Mouse (Mus musculus): ENCODE results near the gene Elk1. TPM values are rescaled to one million over a fixed set of nuclear protein-coding genes. Genes with fewer than 3 reads are reported as not detected.

Elk1 gene
- polyA plus RNA-seq, 1 experiment from 2014 or later: 15.3 TPM

DNA sequence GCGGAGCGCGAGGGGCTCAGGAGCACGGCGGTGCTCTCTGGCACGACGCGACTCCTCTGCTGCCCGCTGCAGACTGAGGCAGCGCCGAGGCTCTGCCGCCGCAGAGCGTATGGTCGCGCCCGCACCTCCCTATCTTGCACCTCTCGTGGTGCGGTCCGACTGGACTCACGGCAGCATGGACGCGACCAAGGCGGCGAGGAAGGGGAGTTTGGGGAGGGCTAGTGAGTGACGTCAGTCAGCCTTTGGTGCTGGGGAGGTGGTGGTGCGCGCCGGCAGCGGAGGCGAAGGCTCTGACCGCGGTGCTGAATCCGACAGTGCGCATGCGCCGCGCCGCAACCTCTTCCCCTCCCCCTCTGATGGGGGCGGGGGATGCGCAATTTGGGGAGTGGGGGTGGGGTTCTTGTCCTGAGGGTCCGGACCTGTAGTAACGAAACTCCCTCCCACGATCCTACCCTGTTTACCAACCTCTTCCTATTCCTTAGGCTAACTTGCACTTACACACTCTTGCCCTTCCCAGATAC is 29.5 kb downstream of the Elk1 start, which contains the start of gene Syn1:
Syn1 (minus strand) TSS at position 161 of the 521 bp plus-strand sequence.
- Histone ChIP-seq H3K4me2 (replicated peaks) (peak within 1 kb of the TSS; percentile 84), H3K4me3 (replicated peaks) (peak within 1 kb of the TSS; percentile 44), H3K27me3 (0 out of 2 replicates have a peak, but pooled peaks cover 8% of the 10 kb centered on the region), H3K9me3 (replicated peaks) (no peaks in the 10 kb centered on the region), H3K27ac (replicated peaks) (no peak within 1 kb of the TSS), H3K4me1 (peaks cover 6% of the 10 kb centered on the region; the same call in 1 of the 2 replicates), H3K9ac (no peak within 1 kb of the TSS), H3K36me3 (no peaks in the 10 kb centered on the region)
- 11% methylated on average over 41 of the region's 44 CpGs for WGBS
- ATAC-seq (ENCODE audit: insufficient number of reproducible peaks, low FRiP score, low TSS enrichment, low read depth): peak; percentile 91

DNA sequence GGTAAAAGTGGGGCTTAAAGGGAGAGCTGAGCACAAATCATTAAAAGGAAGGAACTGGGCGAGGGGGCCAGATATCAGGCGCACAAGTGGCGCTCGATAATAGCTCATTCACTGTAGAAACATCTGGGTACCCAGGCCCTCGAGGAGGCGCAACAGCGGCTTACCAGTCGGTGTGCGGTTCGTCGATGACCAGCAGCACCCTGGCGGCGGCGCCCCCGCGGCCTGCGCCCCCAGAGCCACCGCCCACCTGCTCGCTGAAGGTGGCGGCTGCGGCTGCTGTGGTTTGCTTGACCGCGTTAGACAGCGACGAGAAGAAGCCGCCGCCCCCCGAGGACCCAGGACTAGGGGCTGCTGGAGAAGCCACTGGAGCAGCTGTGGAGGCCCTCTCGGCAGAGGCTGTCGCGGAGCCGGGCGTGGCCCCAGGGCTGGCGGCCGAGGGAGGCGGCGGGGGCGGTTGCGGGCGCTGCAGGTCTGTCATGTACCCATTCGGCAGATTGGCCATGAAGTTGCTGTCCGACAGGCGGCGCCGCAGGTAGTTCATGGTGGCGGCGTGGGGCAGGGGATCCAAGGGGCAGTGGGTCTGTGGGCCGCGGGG is 30.1 kb downstream of the Elk1 start:
- Histone ChIP-seq H3K9ac (no peak overlapping the region), H3K27me3 (0 out of 2 replicates have a peak, but pooled peaks cover 8% of the 10 kb centered on the region), H3K9me3 (replicated peaks) (no peaks in the 10 kb centered on the region), H3K36me3 (no peaks in the 10 kb centered on the region), H3K4me2 (replicated peaks) (peak overlapping the region; percentile 84), H3K27ac (replicated peaks) (no peak overlapping the region), H3K4me3 (replicated peaks) (peak overlapping the region; percentile 44), H3K4me1 (peaks cover 6% of the 10 kb centered on the region; the same call in 1 of the 2 replicates)
- 0 out of 2 replicates have a peak, but pooled peaks have one; percentile 19 for ATAC-seq (ENCODE audit: insufficient number of reproducible peaks, low FRiP score, low TSS enrichment, low read depth)
- 12% methylated on average over 46 of the region's 49 CpGs for WGBS

DNA sequence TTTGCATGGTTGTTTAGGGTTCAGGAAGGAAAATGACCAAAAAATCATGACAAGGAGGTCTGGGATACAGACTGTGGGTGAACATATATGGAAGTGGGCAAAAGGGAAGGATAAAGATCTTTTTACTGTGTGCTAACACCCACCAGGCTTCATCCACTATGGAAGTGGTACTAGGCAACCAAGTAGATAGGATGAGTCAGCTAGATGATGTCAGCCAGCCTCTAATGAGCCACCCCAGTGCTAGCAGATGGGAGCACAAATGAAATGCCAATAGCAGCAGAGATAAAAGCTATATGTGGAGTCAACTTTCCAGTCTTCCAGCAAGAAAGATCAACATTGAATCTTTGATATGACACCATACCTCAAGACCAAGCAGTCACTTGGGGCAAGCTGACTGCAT is 35.3 kb downstream of the Elk1 start:
- H3K27ac ChIP-seq (replicated peaks): no peak overlapping the region
- no peak overlapping the region for H3K4me2 ChIP-seq (replicated peaks)
- H3K27me3 ChIP-seq: 0 out of 2 replicates have a peak, but pooled peaks cover 7% of the 10 kb centered on the region
- H3K36me3 ChIP-seq: no peaks in the 10 kb centered on the region
- ATAC-seq (ENCODE audit: insufficient number of reproducible peaks, low FRiP score, low TSS enrichment, low read depth): no peak
- H3K4me3 ChIP-seq (replicated peaks): no peak overlapping the region
- H3K4me1 ChIP-seq: 0 out of 2 replicates have a peak, but pooled peaks cover under 1% of the 10 kb centered on the region
- no peak overlapping the region for H3K9ac ChIP-seq
- H3K9me3 ChIP-seq (replicated peaks): no peaks in the 10 kb centered on the region

DNA sequence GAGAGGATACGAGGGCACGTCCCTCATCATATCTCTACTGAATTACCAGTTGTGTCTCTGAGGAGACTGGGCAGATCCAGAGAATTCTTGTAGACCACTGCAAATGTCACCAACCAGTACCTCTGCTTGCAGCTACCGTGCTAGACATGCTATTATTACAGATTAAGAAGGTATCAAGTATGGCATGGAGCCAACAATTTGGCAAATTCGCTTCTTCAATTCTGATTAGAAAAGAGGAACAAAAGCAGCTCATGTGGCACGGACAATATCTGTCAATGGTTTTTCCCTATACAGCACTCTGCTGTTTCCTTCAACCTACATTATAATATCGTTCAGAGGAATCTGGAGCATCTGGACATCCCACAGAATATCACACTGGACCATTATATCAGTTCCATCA is 36.7 kb downstream of the Elk1 start:
- Histone ChIP-seq H3K36me3 (no peaks in the 10 kb centered on the region), H3K4me1 (no peaks in the 10 kb centered on the region), H3K27ac (replicated peaks) (no peak overlapping the region), H3K4me3 (replicated peaks) (no peak overlapping the region), H3K9me3 (replicated peaks) (no peaks in the 10 kb centered on the region), H3K9ac (no peak overlapping the region), H3K4me2 (replicated peaks) (no peak overlapping the region), H3K27me3 (no peaks in the 10 kb centered on the region)
- ATAC-seq (ENCODE audit: insufficient number of reproducible peaks, low FRiP score, low TSS enrichment, low read depth): no peak
- 81% methylated on average over 6 of the region's 6 CpGs for WGBS

DNA sequence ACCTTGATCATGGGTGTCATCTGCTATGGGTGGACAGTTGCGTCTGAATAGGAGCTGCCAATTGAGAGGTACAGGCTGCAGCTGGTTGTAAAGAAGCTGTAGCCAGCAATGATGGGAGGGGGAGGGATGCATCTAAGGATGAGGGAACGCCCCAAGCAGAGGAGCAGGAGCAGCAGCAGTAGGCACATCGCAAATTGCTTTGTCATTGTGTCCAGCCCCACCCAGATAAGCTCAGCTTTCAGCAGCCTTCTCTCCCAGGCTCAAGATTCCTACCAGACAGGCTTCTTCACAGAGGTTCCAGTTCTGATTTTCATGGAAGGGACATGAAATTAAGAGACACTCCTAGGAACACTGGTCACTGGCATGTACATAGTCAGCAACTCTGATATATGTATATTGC is 40.3 kb downstream of the Elk1 start:
- no peak overlapping the region for H3K4me2 ChIP-seq (replicated peaks)
- no peak for ATAC-seq (ENCODE audit: insufficient number of reproducible peaks, low FRiP score, low TSS enrichment, low read depth)
- no peaks in the 10 kb centered on the region for H3K4me1 ChIP-seq
- H3K4me3 ChIP-seq (replicated peaks): no peak overlapping the region
- no peaks in the 10 kb centered on the region for H3K9me3 ChIP-seq (replicated peaks)
- no peak overlapping the region for H3K9ac ChIP-seq
- H3K27ac ChIP-seq (replicated peaks): no peak overlapping the region
- H3K36me3 ChIP-seq: no peaks in the 10 kb centered on the region
- WGBS: 41% methylated on average over 3 of the region's 3 CpGs
- H3K27me3 ChIP-seq: no peaks in the 10 kb centered on the region

Other genes with a start within 250 kb of the Elk1 start
- 48.6 and 55.7 TPM in 2 replicates for gene Usp11, start 246.7 kb downstream of the Elk1 start, polyA plus RNA-seq (2015; fragmentation: Nextera tagmentation; extraction: Ambion mirVana)
- 111 and 122 TPM in 2 replicates for gene Araf, start 152.8 kb downstream of the Elk1 start, polyA plus RNA-seq (2015; fragmentation: Nextera tagmentation; extraction: Ambion mirVana)
- gene Timp1, start 80.4 kb downstream of the Elk1 start, polyA plus RNA-seq (2015; fragmentation: Nextera tagmentation; extraction: Ambion mirVana): 43.2 and 44.4 TPM in 2 replicates
- gene Syn1, start 29.6 kb downstream of the Elk1 start, polyA plus RNA-seq (2015; fragmentation: Nextera tagmentation; extraction: Ambion mirVana): 1.00 and 1.4 TPM in 2 replicates
- gene Cfp, start 19.1 kb downstream of the Elk1 start, polyA plus RNA-seq (2015; fragmentation: Nextera tagmentation; extraction: Ambion mirVana): 7.7 and 8.1 TPM in 2 replicates
- gene Uxt, start 11.4 kb upstream of the Elk1 start, polyA plus RNA-seq (2015; fragmentation: Nextera tagmentation; extraction: Ambion mirVana): 52.2 and 56.1 TPM in 2 replicates
- gene Zfp182, start 111.7 kb upstream of the Elk1 start, polyA plus RNA-seq (2015; fragmentation: Nextera tagmentation; extraction: Ambion mirVana): 6.1 and 6.5 TPM in 2 replicates
- gene Spaca5, start 117.8 kb upstream of the Elk1 start, polyA plus RNA-seq (2015; fragmentation: Nextera tagmentation; extraction: Ambion mirVana): not detected in 2 replicates
- 1.8 and 2.5 TPM in 2 replicates for gene Zfp300, start 138.9 kb upstream of the Elk1 start, polyA plus RNA-seq (2015; fragmentation: Nextera tagmentation; extraction: Ambion mirVana)
- not detected in 2 replicates for gene Ssxa1, start 165.2 kb upstream of the Elk1 start, polyA plus RNA-seq (2015; fragmentation: Nextera tagmentation; extraction: Ambion mirVana)
- gene Gm21876, start 225.0 kb upstream of the Elk1 start, polyA plus RNA-seq (2015; fragmentation: Nextera tagmentation; extraction: Ambion mirVana): not detected in 2 replicates

Measured in embryonic facial prominence, embryonic 15.5 days (tissue).